Mouse (Mus musculus): ENCODE measurements at regions not wholly inside any gene's neighbourhood (a gene's known extent, or its start where the extent isn't known, plus 50 kb on each side); places are given as distances from the start of the nearest gene placed in this dataset.

- no peak for DNase-seq (ENCODE audit: low spot score in 2 of 2)
These were observed 395.5 kb upstream of the Tbx3 start for GRCm38 (mm10) chr5:119274817-119275494.

GRCm38 (mm10) chr5:119280146-119280545, 390.3 kb upstream of the Tbx3 start:
- DNase-seq (ENCODE audit: low spot score in 2 of 2) = no peak

- no peak for DNase-seq (ENCODE audit: low spot score in 2 of 2)
These were observed 380.7 kb upstream of the Tbx3 start for GRCm38 (mm10) chr5:119289808-119290207.

GRCm38 (mm10) chr5:119292323-119292722, 378.1 kb upstream of the Tbx3 start:
- DNase-seq (ENCODE audit: low spot score in 2 of 2) = no peak

- no peak for DNase-seq (ENCODE audit: low spot score in 2 of 2)
These were observed 377.6 kb upstream of the Tbx3 start for GRCm38 (mm10) chr5:119292889-119293288.

GRCm38 (mm10) chr5:119299311-119299710, 371.2 kb upstream of the Tbx3 start:
- no peak for DNase-seq (ENCODE audit: low spot score in 2 of 2)

- no peak for DNase-seq (ENCODE audit: low spot score in 2 of 2)
These were observed 370.4 kb upstream of the Tbx3 start for GRCm38 (mm10) chr5:119300106-119300505.

- DNase-seq (ENCODE audit: low spot score in 2 of 2) = no peak
These were observed 368.9 kb upstream of the Tbx3 start for GRCm38 (mm10) chr5:119301539-119301938.

- DNase-seq (ENCODE audit: low spot score in 2 of 2) = no peak
These were observed 365.7 kb upstream of the Tbx3 start for GRCm38 (mm10) chr5:119304721-119305120.

- DNase-seq (ENCODE audit: low spot score in 2 of 2) = no peak
These were observed 362.7 kb upstream of the Tbx3 start for GRCm38 (mm10) chr5:119307768-119308167.

- DNase-seq (ENCODE audit: low spot score in 2 of 2) = no peak
These were observed 360.1 kb upstream of the Tbx3 start for GRCm38 (mm10) chr5:119310178-119310930.

GRCm38 (mm10) chr5:119312808-119313207, 357.7 kb upstream of the Tbx3 start:
- no peak for DNase-seq (ENCODE audit: low spot score in 2 of 2)

GRCm38 (mm10) chr5:119315149-119315548, 355.3 kb upstream of the Tbx3 start:
- DNase-seq (ENCODE audit: low spot score in 2 of 2) = no peak

- DNase-seq (ENCODE audit: low spot score in 2 of 2) = no peak
These were observed 352.9 kb upstream of the Tbx3 start for GRCm38 (mm10) chr5:119317617-119318016.

GRCm38 (mm10) chr5:119321368-119322144, 348.9 kb upstream of the Tbx3 start:
- DNase-seq (ENCODE audit: low spot score in 2 of 2) = no peak

GRCm38 (mm10) chr5:119322411-119322810, 348.1 kb upstream of the Tbx3 start:
- no peak for DNase-seq (ENCODE audit: low spot score in 2 of 2)

GRCm38 (mm10) chr5:119325681-119326255, 344.7 kb upstream of the Tbx3 start:
- DNase-seq (ENCODE audit: low spot score in 2 of 2) = no peak

GRCm38 (mm10) chr5:119326895-119327294, 343.6 kb upstream of the Tbx3 start:
- no peak for DNase-seq (ENCODE audit: low spot score in 2 of 2)

- no peak for DNase-seq (ENCODE audit: low spot score in 2 of 2)
These were observed 341.5 kb upstream of the Tbx3 start for GRCm38 (mm10) chr5:119328971-119329370.

GRCm38 (mm10) chr5:119329371-119329770, 341.1 kb upstream of the Tbx3 start:
- DNase-seq (ENCODE audit: low spot score in 2 of 2) = no peak

- DNase-seq (ENCODE audit: low spot score in 2 of 2) = no peak
These were observed 340.6 kb upstream of the Tbx3 start for GRCm38 (mm10) chr5:119329860-119330259.

- no peak for DNase-seq (ENCODE audit: low spot score in 2 of 2)
These were observed 339.0 kb upstream of the Tbx3 start for GRCm38 (mm10) chr5:119331461-119331860.

Measured in layer of hippocampus, postnatal 14 days (tissue).